Mouse (Mus musculus): ENCODE measurements at regions not wholly inside any gene's neighbourhood (a gene's known extent, or its start where the extent isn't known, plus 50 kb on each side); places are given as distances from the start of the nearest gene placed in this dataset.
A peak's percentile ranks its signal among the peaks of the same experiment; 100 is the strongest.

GRCm38 (mm10) chr2:8115891-8116290 is 606.5 kb upstream of the Celf2 start:
- no peak for DNase-seq (ENCODE audit: low spot score in 2 of 2)

DNA sequence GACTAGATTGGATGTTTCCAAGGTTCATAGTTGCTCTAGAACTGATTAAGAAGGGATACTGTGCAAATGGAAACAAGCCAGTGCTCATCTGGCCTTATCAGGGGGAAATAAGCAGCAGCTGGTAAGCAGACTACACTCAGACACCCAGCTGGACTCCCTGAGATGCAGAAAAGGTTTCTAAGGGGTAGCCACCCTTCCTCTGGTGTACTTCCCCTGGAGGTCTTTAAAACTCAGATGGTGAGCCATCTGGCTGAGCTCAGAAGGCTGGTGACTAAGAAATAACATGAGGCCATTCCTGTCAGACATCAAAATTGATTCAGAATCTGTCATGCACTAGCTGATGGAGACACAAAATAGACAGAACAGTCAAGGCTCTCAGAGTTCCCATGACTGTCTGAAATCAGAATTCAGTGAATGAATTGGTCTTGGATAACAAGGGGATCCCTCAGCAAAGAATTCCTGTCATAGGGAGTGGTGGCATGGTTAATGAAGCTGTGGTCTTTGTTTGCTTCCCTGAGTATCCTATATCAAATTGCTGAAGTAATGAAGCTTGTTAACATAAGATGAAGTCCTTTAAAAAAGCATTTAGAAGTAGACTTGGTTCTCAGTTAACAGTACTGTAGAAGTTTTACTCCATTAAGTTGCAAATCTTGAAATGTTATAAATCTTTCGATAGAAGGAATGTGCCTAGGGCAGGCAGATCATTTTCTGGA is 603.2 kb upstream of the Celf2 start:
- peak; percentile 26 to 39 for DNase-seq (ENCODE audit: low spot score in 2 of 2)

DNA sequence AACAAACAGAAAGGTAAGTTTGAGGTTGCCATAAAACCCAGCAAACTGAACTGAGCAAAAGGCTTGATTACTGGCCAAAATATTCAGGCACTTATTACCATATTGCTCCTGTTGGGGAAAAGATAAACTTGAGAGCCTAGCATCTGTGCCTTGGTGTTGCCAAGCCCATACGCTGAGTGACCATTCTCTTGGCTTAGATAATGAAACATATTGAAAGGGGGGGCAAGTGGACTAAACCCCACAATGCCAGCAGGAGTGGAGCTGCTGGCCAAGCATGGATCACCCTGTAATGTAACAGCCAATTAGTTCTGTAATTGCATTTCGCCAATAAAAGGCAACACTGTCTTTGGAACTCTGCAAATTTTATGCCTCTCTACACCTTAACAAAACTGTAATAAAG is 584.8 kb upstream of the Celf2 start:
- peak in 1 of 2 experiments; percentile 61 for DNase-seq (ENCODE audit: low spot score in 2 of 2)

DNA sequence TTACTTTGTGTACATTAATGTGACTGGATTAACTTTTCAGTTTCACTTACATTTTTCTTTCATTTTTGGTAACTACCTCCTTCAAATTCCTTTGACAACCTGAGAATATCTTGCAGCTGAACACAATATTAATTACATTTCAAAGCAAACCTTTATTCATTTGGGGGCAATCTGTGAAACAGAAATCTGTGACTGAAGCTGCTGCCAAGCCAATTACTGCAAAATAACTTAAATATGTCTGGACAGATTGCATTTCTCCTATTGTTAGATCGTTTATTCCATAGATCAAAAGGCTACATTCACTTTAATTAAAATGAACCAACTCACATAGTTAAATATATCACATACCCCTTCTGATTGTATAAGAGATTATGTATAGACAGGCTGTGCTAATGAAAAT is 558.5 kb upstream of the Celf2 start:
- no peak for DNase-seq (ENCODE audit: low spot score in 2 of 2)

GRCm38 (mm10) chr2:8061687-8062086 is 552.3 kb upstream of the Celf2 start:
- no peak for DNase-seq (ENCODE audit: low spot score in 2 of 2)

DNA sequence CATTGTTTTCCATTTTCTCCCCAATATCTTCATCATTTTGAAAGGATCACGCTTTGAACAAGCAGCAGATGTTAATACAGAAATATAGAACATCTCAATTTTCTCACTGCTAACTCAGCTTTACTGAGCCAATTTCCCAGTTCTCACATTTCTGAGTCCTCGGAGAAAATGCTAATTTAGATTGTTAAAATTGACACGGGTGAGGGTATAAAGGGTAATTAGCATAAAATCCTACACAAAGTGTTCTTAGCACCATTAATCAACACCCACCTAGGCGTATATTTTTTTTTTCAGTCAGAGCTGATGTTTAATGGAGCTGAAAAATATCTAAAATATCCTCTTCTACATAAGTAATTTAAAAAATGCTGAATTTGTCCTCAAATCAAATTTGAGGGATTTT is 519.8 kb upstream of the Celf2 start:
- DNase-seq (ENCODE audit: low spot score in 2 of 2), result no peak

DNA sequence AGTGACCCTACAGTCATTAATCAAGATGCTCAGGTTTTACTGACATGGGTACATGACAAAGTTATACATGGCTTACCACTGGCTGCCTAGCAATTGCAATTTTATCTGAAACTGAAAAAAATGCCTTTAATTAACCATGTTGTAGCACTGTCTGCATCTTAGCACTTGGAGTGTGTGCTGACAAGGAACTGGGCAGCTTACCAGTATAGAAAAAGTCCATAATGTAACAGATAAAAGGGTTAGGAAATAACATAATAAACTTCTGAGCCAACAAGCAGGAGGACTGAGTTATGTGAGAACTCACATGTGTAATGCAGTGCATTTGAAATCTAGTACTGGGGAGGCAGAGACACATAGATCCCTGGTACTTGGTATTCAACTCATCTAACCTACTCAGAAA is 518.2 kb upstream of the Celf2 start:
- no peak for DNase-seq (ENCODE audit: low spot score in 2 of 2)

GRCm38 (mm10) chr2:8026648-8027047 is 517.3 kb upstream of the Celf2 start:
- DNase-seq (ENCODE audit: low spot score in 2 of 2), result no peak

DNA sequence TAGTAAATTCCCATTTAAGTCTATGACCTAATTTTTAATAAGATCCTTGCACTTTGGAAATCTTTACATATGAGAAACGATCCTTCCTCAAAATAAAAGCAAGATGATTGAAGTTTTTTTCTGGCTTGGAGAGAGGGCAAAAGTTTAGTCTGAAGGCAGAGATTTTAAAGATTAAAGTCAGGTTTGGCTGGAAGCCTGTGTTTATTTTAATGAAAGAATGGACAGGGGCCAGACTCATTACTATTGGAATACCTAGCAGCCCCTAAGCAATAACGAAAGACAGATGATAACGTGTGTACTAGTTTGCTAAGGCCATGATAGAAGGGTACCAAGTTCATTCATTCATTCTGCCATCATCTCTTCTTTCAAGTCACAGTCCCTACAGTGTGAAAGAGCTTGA is 513.3 kb upstream of the Celf2 start:
- no peak for DNase-seq (ENCODE audit: low spot score in 2 of 2)

- peak in 1 of 2 experiments; percentile 53 for DNase-seq (ENCODE audit: low spot score in 2 of 2)
Measured at GRCm38 (mm10) chr2:8022043-8022442, 512.7 kb upstream of the Celf2 start.

DNA sequence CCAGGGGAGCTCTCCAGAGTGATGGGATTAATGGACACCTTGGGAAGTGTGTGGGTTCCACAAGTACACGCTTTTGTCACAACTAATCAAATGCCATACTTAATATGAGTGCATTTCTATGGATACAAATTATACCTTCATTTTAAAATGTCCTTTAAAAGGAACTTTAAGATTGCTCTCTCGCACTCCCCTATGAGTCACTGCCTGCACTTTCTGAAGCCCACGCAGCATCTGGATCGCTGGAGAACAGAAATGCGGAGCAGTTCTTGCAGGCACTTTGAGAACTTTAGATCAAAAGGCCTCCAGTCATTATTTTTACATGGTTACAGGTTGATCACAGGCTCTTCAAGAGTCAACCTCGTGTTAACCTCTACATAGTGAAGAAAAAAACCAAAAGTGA is 503.5 kb upstream of the Celf2 start:
- DNase-seq (ENCODE audit: low spot score in 2 of 2), result no peak

GRCm38 (mm10) chr2:7999444-7999843 is 490.1 kb upstream of the Celf2 start:
- no peak for DNase-seq (ENCODE audit: low spot score in 2 of 2)

DNA sequence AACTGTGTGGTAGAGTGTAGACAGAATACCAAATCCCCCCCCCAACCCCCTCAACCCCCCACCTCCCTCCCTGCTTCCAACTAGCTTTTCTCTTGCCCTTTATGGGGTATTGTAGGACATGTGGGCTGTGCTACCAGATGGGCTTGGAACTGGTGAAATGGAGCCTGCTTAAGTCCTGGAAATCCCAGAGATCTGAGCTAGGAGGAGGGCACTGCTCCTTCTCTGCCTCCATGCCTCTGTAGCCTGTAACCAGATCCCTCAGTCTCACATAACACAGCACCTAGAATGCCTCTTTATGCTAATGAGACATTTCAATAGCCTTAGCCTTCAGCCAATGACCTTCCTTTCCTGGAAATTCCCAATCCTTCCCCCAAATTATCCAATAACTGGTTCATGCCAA is 465.1 kb upstream of the Celf2 start:
- DNase-seq (ENCODE audit: low spot score in 2 of 2), result no peak

DNA sequence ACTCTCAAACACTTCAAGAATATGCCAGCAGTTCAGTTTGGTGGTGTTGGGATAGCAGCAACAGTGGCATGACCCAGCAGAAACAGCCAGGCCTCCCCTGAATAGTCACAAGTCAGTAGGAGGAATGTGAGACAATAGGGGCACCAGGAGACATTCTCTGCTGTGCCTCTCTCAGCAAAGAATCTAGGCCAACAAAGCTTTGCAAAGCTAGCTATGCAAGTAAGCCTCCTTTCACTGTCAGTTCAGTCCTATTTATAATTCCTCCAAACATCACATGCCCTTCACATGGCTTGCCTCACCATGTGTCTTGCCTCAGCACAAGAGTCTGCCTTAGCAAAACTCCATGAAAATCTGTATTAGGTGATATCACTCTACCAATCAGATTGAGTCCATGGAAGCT is 454.1 kb upstream of the Celf2 start:
- no peak for DNase-seq (ENCODE audit: low spot score in 2 of 2)

GRCm38 (mm10) chr2:7954210-7954609 is 444.8 kb upstream of the Celf2 start:
- no peak for DNase-seq (ENCODE audit: low spot score in 2 of 2)

DNA sequence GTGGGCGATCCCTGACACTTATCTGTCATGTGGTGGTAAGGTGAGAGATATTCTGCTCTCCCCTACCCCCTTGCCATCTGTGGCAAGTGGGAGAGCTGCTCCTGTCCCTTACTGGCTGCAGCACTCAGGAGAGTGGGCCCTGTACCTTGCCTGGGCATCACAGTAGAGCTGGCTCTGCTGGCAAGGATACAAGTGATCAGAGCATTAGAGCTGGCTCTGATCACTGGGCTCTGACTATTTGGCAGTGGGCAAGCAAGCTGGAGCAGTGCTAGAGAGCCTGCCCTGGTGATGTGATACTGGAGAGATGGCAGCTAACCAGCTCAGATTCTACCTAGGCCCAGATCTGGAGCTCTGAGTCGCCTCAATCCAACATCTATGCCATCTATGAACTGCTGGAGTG is 443.5 kb upstream of the Celf2 start:
- DNase-seq (ENCODE audit: low spot score in 2 of 2), result no peak

GRCm38 (mm10) chr2:7944946-7945345 is 435.6 kb upstream of the Celf2 start:
- DNase-seq (ENCODE audit: low spot score in 2 of 2), result peak; percentile 37 to 47

DNA sequence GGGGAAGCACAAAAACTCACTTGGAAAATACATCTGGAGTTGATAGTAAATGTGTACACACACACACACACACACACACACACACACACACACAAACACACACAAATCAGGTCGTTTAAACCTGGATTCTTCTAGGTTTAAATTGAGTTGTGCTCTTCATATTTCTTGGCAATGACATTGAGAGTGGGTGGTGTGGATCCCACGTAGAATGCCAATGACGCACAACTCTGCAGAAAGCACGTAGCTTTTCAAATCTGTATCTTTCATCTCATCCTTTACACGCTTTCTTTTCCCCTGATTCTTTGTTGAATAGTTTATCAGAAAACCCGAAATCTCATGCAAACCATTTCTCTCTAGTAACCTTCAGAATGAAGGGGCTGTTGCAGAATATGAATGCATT is 424.3 kb upstream of the Celf2 start:
- DNase-seq (ENCODE audit: low spot score in 2 of 2), result no peak

- DNase-seq (ENCODE audit: low spot score in 2 of 2), result peak in 1 of 2 experiments; percentile 34
Measured at GRCm38 (mm10) chr2:7906271-7906670, 396.9 kb upstream of the Celf2 start.

GRCm38 (mm10) chr2:7893787-7894186 is 384.4 kb upstream of the Celf2 start:
- no peak for DNase-seq (ENCODE audit: low spot score in 2 of 2)

Data from layer of hippocampus, postnatal 14 days (tissue).